Mouse (Mus musculus) MEL (cell line): ENCODE data around the gene D630003M21Rik. TPM values are rescaled to one million over a fixed set of nuclear protein-coding genes. Genes with fewer than 3 reads are reported as not detected.
A peak's percentile ranks its signal among the peaks of the same experiment; 100 is the strongest.

Experiments used
- DNase-seq: peaks from one replicate; pipeline ENCODE4 v3.0.0; 2011; ENCODE audit warnings: low read depth, low spot score
- H3K27ac ChIP-seq: 2 replicates; pipeline ENCODE4 v1.5.1; 2012; ENCODE audit warnings: low read depth, mild to moderate bottlenecking, control low read depth, low read length, moderate library complexity; ENCODE audit not compliant: control insufficient read depth
- H3K27me3 ChIP-seq, 2 experiments: fragments of 150-350 bp in 1 of 2; sonication (generic) in 1 of 2; 2 replicates each; pipeline ENCODE4 v1.6.1; 2012; ENCODE audit warnings: low read length in 2 of 2, mild to moderate bottlenecking in 2 of 2, improper control_type of control experiment in 1 of 2, moderate library complexity in 1 of 2; ENCODE audit not compliant: insufficient read depth in 2 of 2, control insufficient read depth in 1 of 2
- H3K36me3 ChIP-seq, 2 experiments: 2 replicates each; pipeline ENCODE4 v1.6.1; 2012 to 2014; ENCODE audit warnings: low read length in 2 of 2, improper control_type of control experiment in 1 of 2, inconsistent platforms in 1 of 2, mild to moderate bottlenecking in 1 of 2; ENCODE audit not compliant: insufficient read depth in 2 of 2, control insufficient read depth in 1 of 2
- H3K4me1 ChIP-seq, 2 experiments: fragments of 150-350 bp in 1 of 2; sonication (generic) in 1 of 2; 2 replicates each; pipeline ENCODE4 v1.6.1; 2012; ENCODE audit warnings: low read length in 2 of 2, improper control_type of control experiment in 1 of 2, mild to moderate bottlenecking in 1 of 2; ENCODE audit not compliant: insufficient read depth in 2 of 2, control insufficient read depth in 1 of 2
- H3K4me3 ChIP-seq, 2 experiments: fragments of 150-350 bp in 1 of 2; sonication (generic) in 1 of 2; 2 replicates each; pipeline ENCODE4 v1.5.1; 2012; ENCODE audit warnings: low read depth in 2 of 2, low read length in 2 of 2, mild to moderate bottlenecking in 2 of 2, moderate library complexity in 2 of 2, control low read depth in 1 of 2, improper control_type of control experiment in 1 of 2; ENCODE audit not compliant: control insufficient read depth in 1 of 2, insufficient read depth in 1 of 2
- H3K79me2 ChIP-seq: 2 replicates; pipeline ENCODE4 v1.6.1; 2012; ENCODE audit warnings: mild to moderate bottlenecking, low read length, moderate library complexity; ENCODE audit not compliant: control insufficient read depth, poor library complexity, insufficient read depth
- H3K9ac ChIP-seq: 2 replicates; pipeline ENCODE4 v1.6.1; 2012; ENCODE audit warnings: low read depth, mild to moderate bottlenecking, control low read depth, low read length, moderate library complexity; ENCODE audit not compliant: control insufficient read depth, poor library complexity, severe bottlenecking
- H3K9me3 ChIP-seq: fragments of 150-350 bp; sonication (generic); replicated peaks from 2 replicates; pipeline ENCODE4 v1.6.1; 2012; ENCODE audit warnings: mild to moderate bottlenecking, low read length, improper control_type of control experiment, moderate library complexity; ENCODE audit not compliant: insufficient read depth
- BHLHE40 ChIP-seq: IDR thresholded peaks from 2 replicates; pipeline ENCODE4 v1.6.1; 2012; ENCODE audit warnings: low read depth, mild to moderate bottlenecking, inconsistent platforms, low read length, improper control_type of control experiment, borderline replicate concordance
- CHD2 ChIP-seq: IDR thresholded peaks from 2 replicates; pipeline ENCODE4 v1.6.1; 2011; ENCODE audit warnings: low read length, improper control_type of control experiment
- CTCF ChIP-seq, 3 experiments: IDR thresholded peaks in 2 of 3; conservative IDR thresholded peaks in 1 of 3; 2 replicates each; pipeline ENCODE4 v1.5.1; 2011 to 2012; ENCODE audit warnings: low read length in 3 of 3, low read depth in 2 of 3, mild to moderate bottlenecking in 2 of 3, improper control_type of control experiment in 1 of 3, inconsistent platforms in 1 of 3, mixed read lengths in 1 of 3, moderate library complexity in 1 of 3; ENCODE audit not compliant: control insufficient read depth in 1 of 3, insufficient read depth in 1 of 3, poor library complexity in 1 of 3, severe bottlenecking in 1 of 3
- ETS1 ChIP-seq: IDR thresholded peaks from 2 replicates; pipeline ENCODE4 v1.6.1; 2012; ENCODE audit warnings: low read depth, mild to moderate bottlenecking, inconsistent platforms, low read length, improper control_type of control experiment, moderate library complexity
- GABPA ChIP-seq: IDR thresholded peaks from 2 replicates; pipeline ENCODE4 v1.6.1; 2012; ENCODE audit warnings: low read depth, mild to moderate bottlenecking, inconsistent platforms, low read length, improper control_type of control experiment, moderate library complexity
- HCFC1 ChIP-seq: IDR thresholded peaks from 2 replicates; pipeline ENCODE4 v1.6.1; 2012; ENCODE audit warnings: low read depth, mild to moderate bottlenecking, inconsistent platforms, low read length, improper control_type of control experiment, moderate library complexity
- MAX ChIP-seq: IDR thresholded peaks from 2 replicates; pipeline ENCODE4 v1.6.1; 2011; ENCODE audit warnings: low read length, improper control_type of control experiment
- MEF2A ChIP-seq: IDR thresholded peaks from 2 replicates; pipeline ENCODE4 v1.6.1; 2014; ENCODE audit warnings: low read depth, mild to moderate bottlenecking, inconsistent platforms, low read length, improper control_type of control experiment; ENCODE audit not compliant: poor library complexity, insufficient replicate concordance, severe bottlenecking; ENCODE audit errors: extremely low read depth
- MXI1 ChIP-seq: IDR thresholded peaks from 2 replicates; pipeline ENCODE4 v1.6.1; 2011; ENCODE audit warnings: mild to moderate bottlenecking, low read depth, low read length, improper control_type of control experiment
- MYC ChIP-seq: IDR thresholded peaks from 2 replicates; pipeline ENCODE4 v1.6.1; 2011; ENCODE audit warnings: low read depth, mild to moderate bottlenecking, low read length, improper control_type of control experiment, moderate library complexity
- NELFE ChIP-seq: IDR thresholded peaks from 2 replicates; pipeline ENCODE4 v1.6.1; 2011; ENCODE audit warnings: low read depth, low read length, improper control_type of control experiment
- NRF1 ChIP-seq: IDR thresholded peaks from 2 replicates; pipeline ENCODE4 v1.6.1; 2014; ENCODE audit warnings: low read depth, mild to moderate bottlenecking, inconsistent platforms, low read length, improper control_type of control experiment, moderate library complexity; ENCODE audit not compliant: poor library complexity, insufficient read depth, severe bottlenecking
- POLR2A ChIP-seq, 2 experiments: IDR thresholded peaks; 2 replicates each; pipeline ENCODE4 v1.6.1; 2011 to 2012; ENCODE audit warnings: low read length in 2 of 2, mild to moderate bottlenecking in 2 of 2, control low read depth in 1 of 2, improper control_type of control experiment in 1 of 2, low read depth in 1 of 2, moderate library complexity in 1 of 2; ENCODE audit not compliant: control insufficient read depth in 1 of 2, insufficient read depth in 1 of 2, poor library complexity in 1 of 2
- POLR2AphosphoS5 ChIP-seq: IDR thresholded peaks from 2 replicates; pipeline ENCODE4 v1.6.1; 2012; ENCODE audit warnings: low read depth, borderline replicate concordance, mild to moderate bottlenecking, inconsistent platforms, low read length, moderate library complexity, mixed read lengths
- RAD21 ChIP-seq: IDR thresholded peaks from 2 replicates; pipeline ENCODE4 v1.6.1; 2011; ENCODE audit warnings: mild to moderate bottlenecking, low read depth, low read length, improper control_type of control experiment
- SIN3A ChIP-seq: IDR thresholded peaks from 2 replicates; pipeline ENCODE4 v1.6.1; 2012; ENCODE audit warnings: low read length, improper control_type of control experiment, inconsistent platforms
- SMC3 ChIP-seq: IDR thresholded peaks from 2 replicates; pipeline ENCODE4 v1.6.1; 2011; ENCODE audit warnings: low read depth, low read length, improper control_type of control experiment
- TAL1 ChIP-seq: IDR thresholded peaks from 2 replicates; pipeline ENCODE4 v1.6.1; 2012; ENCODE audit warnings: mild to moderate bottlenecking, inconsistent platforms, low read length, moderate library complexity, mixed read lengths
- TCF12 ChIP-seq: IDR thresholded peaks from 2 replicates; pipeline ENCODE4 v1.6.1; 2014; ENCODE audit warnings: low read depth, mild to moderate bottlenecking, inconsistent platforms, low read length, improper control_type of control experiment, moderate library complexity
- USF1 ChIP-seq: IDR thresholded peaks from 2 replicates; pipeline ENCODE4 v1.6.1; 2014; ENCODE audit warnings: low read depth, mild to moderate bottlenecking, inconsistent platforms, low read length, improper control_type of control experiment, moderate library complexity
- ZC3H11A ChIP-seq: IDR thresholded peaks from 2 replicates; pipeline ENCODE4 v1.6.1; 2012; ENCODE audit warnings: low read depth, mild to moderate bottlenecking, inconsistent platforms, low read length, improper control_type of control experiment
- ZKSCAN1 ChIP-seq: IDR thresholded peaks from 2 replicates; pipeline ENCODE4 v1.6.1; 2012; ENCODE audit warnings: low read depth, mild to moderate bottlenecking, inconsistent platforms, low read length, improper control_type of control experiment, moderate library complexity
- ZNF384 ChIP-seq: IDR thresholded peaks from 2 replicates; pipeline ENCODE4 v1.6.1; 2012; ENCODE audit warnings: low read depth, mild to moderate bottlenecking, inconsistent platforms, low read length, improper control_type of control experiment
- polyA plus RNA-seq, 2 experiments: library from polyadenylated mRNA; stranded (reverse) in 1 of 2; unstranded in 1 of 2; fragments of >175 nt in 1 of 2; fragments of >200 nt in 1 of 2; gene quantifications; 2 replicates each; pipeline versions ENCODE4 v1.2.1 to v1.2.4; 2012; ENCODE audit warnings: low replicate concordance in 2 of 2, low read depth in 1 of 2; ENCODE audit not compliant: insufficient read length in 2 of 2, insufficient read depth in 1 of 2, missing spikeins in 1 of 2
- total RNA-seq: library from RNA; depleted of rRNA; stranded (reverse); fragments of 300-350 nt; gene quantifications from 2 replicates; pipeline ENCODE4 v1.2.3, GENCODE M21; 2012

D630003M21Rik gene
- total and polyA plus RNA-seq, 3 experiments, result 0.10 TPM; not detected in 2

GRCm38 (mm10) chr2:158207848-158208247 is 21.2 kb downstream of the D630003M21Rik start (continued):
- TF ChIP-seq ZKSCAN1, result no peak

DNA sequence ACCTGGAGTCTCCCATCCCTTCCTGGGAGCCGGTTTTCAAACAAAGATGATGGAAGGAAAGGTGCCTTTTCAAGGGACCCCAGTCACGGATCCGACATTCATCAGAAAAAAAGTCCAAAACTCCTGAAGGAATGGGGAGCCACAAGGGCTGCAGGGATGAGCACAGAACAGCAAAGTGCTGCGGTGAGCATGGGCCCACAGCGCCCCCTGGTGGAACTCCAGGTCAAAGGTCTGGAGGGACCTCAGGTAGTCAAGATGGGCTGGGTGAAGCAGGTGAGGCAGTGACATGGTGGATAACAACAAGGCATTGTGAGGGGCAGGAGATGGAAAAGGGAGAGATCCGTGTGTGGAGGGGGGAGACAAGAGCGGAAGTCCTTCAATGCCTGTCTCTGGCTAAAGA is 24.9 kb downstream of the D630003M21Rik start:
- H3K36me3 ChIP-seq, result no peaks in the 10 kb centered on the region
- H3K27ac ChIP-seq, result no peak overlapping the region
- no peak overlapping the region for H3K4me3 ChIP-seq
- peak; percentile 46; the same call in 1 of the 2 replicates for TF ChIP-seq ZC3H11A
- peak; percentile 82 for TF ChIP-seq SMC3
- TF ChIP-seq NELFE, result no peak
- peak; percentile 81 for TF ChIP-seq RAD21
- no peak for TF ChIP-seq ETS1
- TF ChIP-seq CTCF (IDR thresholded peaks at IDR 0.05 in 2 of 3, conservative IDR thresholded peaks at IDR 0.05 in 1 of 3; ENCODE audit: control insufficient read depth in 1 of 3, insufficient read depth in 1 of 3, low read depth in 2 of 3, low read length in 3 of 3, poor library complexity in 1 of 3, severe bottlenecking in 1 of 3), result peak; percentile 92 to 98 (median 92)
- TF ChIP-seq MAX, result no peak
- no peaks in the 10 kb centered on the region for H3K4me1 ChIP-seq
- H3K9me3 ChIP-seq, result no peaks in the 10 kb centered on the region
- DNase-seq, result peak; percentile 54
- no peaks in the 10 kb centered on the region for H3K79me2 ChIP-seq
- no peaks in the 10 kb centered on the region for H3K27me3 ChIP-seq
- no peak overlapping the region for H3K9ac ChIP-seq

- H3K4me1 ChIP-seq, result no peaks in the 10 kb centered on the region
- H3K27me3 ChIP-seq, result no peaks in the 10 kb centered on the region
- no peak overlapping the region for H3K9ac ChIP-seq
- TF ChIP-seq RAD21 (no peak), TCF12 (no peak), ZNF384 (no peak), SIN3A (no peak), ETS1 (no peak), CHD2 (no peak), MYC (no peak), TAL1 (no peak)
- H3K27ac ChIP-seq, result no peak overlapping the region
- no peaks in the 10 kb centered on the region for H3K9me3 ChIP-seq
- DNase-seq, result no peak
- no peak overlapping the region for H3K4me3 ChIP-seq
- H3K79me2 ChIP-seq, result no peaks in the 10 kb centered on the region
- H3K36me3 ChIP-seq, result no peaks in the 10 kb centered on the region
These were observed 25.3 kb downstream of the D630003M21Rik start for GRCm38 (mm10) chr2:158203686-158204085.

GRCm38 (mm10) chr2:158199281-158199680 is 29.7 kb downstream of the D630003M21Rik start:
- Histone ChIP-seq H3K4me3 (no peak overlapping the region), H3K9me3 (no peaks in the 10 kb centered on the region), H3K27me3 (peaks cover 0 to 2% of the 10 kb centered on the region in 2 experiments; a peak in 1 of 4 replicates), H3K79me2 (no peaks in the 10 kb centered on the region), H3K27ac (no peak overlapping the region), H3K36me3 (no peaks in the 10 kb centered on the region), H3K4me1 (no peaks in the 10 kb centered on the region), H3K9ac (no peak overlapping the region)
- no peak for DNase-seq
- TF ChIP-seq SMC3, result no peak
- TF ChIP-seq BHLHE40, result no peak
- TF ChIP-seq POLR2AphosphoS5, result no peak
- no peak for TF ChIP-seq HCFC1
- no peak for TF ChIP-seq GABPA
- TF ChIP-seq USF1, result no peak
- no peak for TF ChIP-seq MXI1
- TF ChIP-seq MEF2A, result no peak
- TF ChIP-seq POLR2A (IDR thresholded peaks at IDR 0.05; ENCODE audit: control insufficient read depth in 1 of 2, insufficient read depth in 1 of 2, low read depth in 1 of 2, low read length in 2 of 2, poor library complexity in 1 of 2), result no peak
- no peak for TF ChIP-seq ZKSCAN1
- no peak for TF ChIP-seq NELFE
- TF ChIP-seq SIN3A, result no peak
- TF ChIP-seq CTCF (IDR thresholded peaks at IDR 0.05 in 2 of 3, conservative IDR thresholded peaks at IDR 0.05 in 1 of 3; ENCODE audit: control insufficient read depth in 1 of 3, insufficient read depth in 1 of 3, low read depth in 2 of 3, low read length in 3 of 3, poor library complexity in 1 of 3, severe bottlenecking in 1 of 3), result no peak
- TF ChIP-seq NRF1, result no peak
